Comparison of ENCODE assay signal across 9 mouse cellular contexts in the genomic region with DNA sequence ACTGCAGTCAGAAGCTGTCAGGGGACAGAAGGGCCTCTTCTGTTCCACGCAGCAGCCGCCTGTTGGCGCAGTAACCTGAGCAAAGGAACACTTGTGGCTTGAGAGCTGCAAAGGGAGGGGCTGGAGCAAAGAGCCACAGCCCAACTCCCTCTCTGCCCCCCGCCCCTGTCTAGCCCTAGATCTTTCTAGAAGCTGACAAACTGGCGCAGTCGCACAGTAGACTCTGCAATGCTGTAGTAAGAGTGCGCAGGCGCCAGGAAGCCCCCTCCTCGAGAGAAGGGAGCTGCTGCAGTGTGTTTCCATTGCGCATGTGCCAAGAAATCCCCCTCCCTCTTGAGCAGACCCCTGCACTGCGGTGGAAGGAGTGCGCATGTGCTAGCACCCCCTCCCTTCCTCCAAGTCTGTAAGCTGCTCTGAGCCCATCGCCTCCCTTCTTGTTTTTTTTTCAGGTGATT.
DNase-seq lines count a peak whose midpoint lies in the region; ATAC-seq and TF ChIP-seq lines count a peak whose summit lies in the region.
"Had no signal": no experiment of that assay in that cellular context is flagged by ENCODE, and none has a peak within 500 bp of the region (broad histone marks: within the 10 kb centered on the region; RNA-seq: fewer than 3 reads in every experiment).

No protein-coding gene starts in this region.

- peak; percentile 21 for TF ChIP-seq CTCF in intestine, postnatal 0 days (IDR thresholded peaks at IDR 0.05; ENCODE audit: low read depth)

- no peaks in the 10 kb centered on the region for H3K36me3 ChIP-seq in heart, embryonic 16.5 days (ENCODE audit: control insufficient read depth, insufficient read depth)
- H3K36me3 ChIP-seq in embryonic facial prominence, embryonic 11.5 days (replicated peaks; ENCODE audit: control insufficient read depth, insufficient read depth, low read depth, low read length) = no peaks in the 10 kb centered on the region
- H3K36me3 ChIP-seq in intestine, postnatal 0 days (ENCODE audit: control insufficient read depth, insufficient read depth) = no peaks in the 10 kb centered on the region
- no peaks in the 10 kb centered on the region for H3K36me3 ChIP-seq in neural tube, embryonic 12.5 days

- peak overlapping the region; percentile 43 for H3K4me2 ChIP-seq in heart, embryonic 16.5 days (ENCODE audit: low read depth, low read length)
- H3K4me2 ChIP-seq in embryonic facial prominence, embryonic 11.5 days (ENCODE audit: low read depth, low read length) = no peak overlapping the region; the same call in 1 of the 2 replicates
- H3K4me2 ChIP-seq in intestine, postnatal 0 days (replicated peaks; ENCODE audit: low read depth) = peak overlapping the region; percentile 37; the same call in 1 of the 2 replicates
- peak overlapping the region; percentile 49 for H3K4me2 ChIP-seq in neural tube, embryonic 12.5 days (replicated peaks)

- H3K27ac ChIP-seq in heart, embryonic 16.5 days (ENCODE audit: low read length) = no peak overlapping the region; the same call in 1 of the 2 replicates
- H3K27ac ChIP-seq in embryonic facial prominence, embryonic 11.5 days (replicated peaks; ENCODE audit: low read depth, low read length) = peak overlapping the region; percentile 28; the same call in 1 of the 2 replicates
- no peak overlapping the region for H3K27ac ChIP-seq in intestine, postnatal 0 days (ENCODE audit: low read depth, low read length)
- no peak overlapping the region for H3K27ac ChIP-seq in neural tube, embryonic 12.5 days
- H3K27ac ChIP-seq: macrophage had no signal

- WGBS in heart, embryonic 16.5 days = 17% methylated on average over 13 of the region's 13 CpGs
- WGBS in embryonic facial prominence, embryonic 11.5 days = 15% methylated on average over 13 of the region's 13 CpGs
- 12% methylated on average over 13 of the region's 13 CpGs for WGBS in intestine, postnatal 0 days
- WGBS in neural tube, embryonic 12.5 days = 12% methylated on average over 13 of the region's 13 CpGs

- H3K9ac ChIP-seq in heart, embryonic 16.5 days (ENCODE audit: low read length) = 0 out of 2 replicates have a peak overlapping the region, but pooled peaks have one; percentile 8
- no peak overlapping the region for H3K9ac ChIP-seq in embryonic facial prominence, embryonic 11.5 days (replicated peaks; ENCODE audit: low read length)
- no peak overlapping the region for H3K9ac ChIP-seq in intestine, postnatal 0 days (ENCODE audit: low read depth, low read length)
- H3K9ac ChIP-seq in neural tube, embryonic 12.5 days = no peak overlapping the region

- H3K27me3 ChIP-seq in heart, embryonic 16.5 days (ENCODE audit: control insufficient read depth, insufficient read depth, low read length) = no peaks in the 10 kb centered on the region
- no peaks in the 10 kb centered on the region for H3K27me3 ChIP-seq in embryonic facial prominence, embryonic 11.5 days (ENCODE audit: control insufficient read depth, insufficient read depth, low read length)
- H3K27me3 ChIP-seq in intestine, postnatal 0 days (replicated peaks; ENCODE audit: control insufficient read depth, insufficient read depth, low read length) = no peaks in the 10 kb centered on the region
- H3K27me3 ChIP-seq in neural tube, embryonic 12.5 days (replicated peaks) = no peaks in the 10 kb centered on the region

- peak overlapping the region; percentile 32 for H3K4me3 ChIP-seq in heart, embryonic 16.5 days (ENCODE audit: low read length)
- H3K4me3 ChIP-seq in embryonic facial prominence, embryonic 11.5 days (ENCODE audit: low read depth, low read length) = no peak overlapping the region
- H3K4me3 ChIP-seq in intestine, postnatal 0 days (ENCODE audit: low read depth, low read length) = no peak overlapping the region
- 0 out of 2 replicates have a peak overlapping the region, but pooled peaks have one; percentile 11 for H3K4me3 ChIP-seq in neural tube, embryonic 12.5 days

- no peak for DNase-seq in heart, postnatal 25 days (ENCODE audit: low spot score)
- DNase-seq in WW6 (ENCODE audit: low read depth, low spot score) (peak; percentile 40), adipocyte (ENCODE audit: low spot score) (no peak)
- peak; percentile 85 for DNase-seq in embryonic facial prominence, embryonic 11.5 days (ENCODE audit: low spot score)
- no peak for DNase-seq in thymus, postnatal 25 days

- H3K4me1 ChIP-seq in heart, embryonic 16.5 days (ENCODE audit: control insufficient read depth, insufficient read depth, low read length) = no peaks in the 10 kb centered on the region
- H3K4me1 ChIP-seq in embryonic facial prominence, embryonic 11.5 days (ENCODE audit: control insufficient read depth, insufficient read depth, low read length) = no peaks in the 10 kb centered on the region
- no peaks in the 10 kb centered on the region for H3K4me1 ChIP-seq in intestine, postnatal 0 days (replicated peaks; ENCODE audit: control insufficient read depth, insufficient read depth, low read length)
- no peaks in the 10 kb centered on the region for H3K4me1 ChIP-seq in neural tube, embryonic 12.5 days

- intact Hi-C loops in heart, postnatal 25 days (cut with DNase I) = no loop called here

- peak; percentile 75 for ATAC-seq in heart, embryonic 16.5 days (replicated peaks; ENCODE audit: extremely low read depth, insufficient read depth, low FRiP score)
- ATAC-seq in embryonic facial prominence, embryonic 11.5 days (replicated peaks; ENCODE audit: insufficient number of reproducible peaks, low FRiP score, low TSS enrichment, low read depth) = peak; percentile 94
- 0 out of 2 replicates have a peak, but pooled peaks have one; percentile 8 for ATAC-seq in intestine, postnatal 0 days
- peak; percentile 91 for ATAC-seq in neural tube, embryonic 12.5 days (ENCODE audit: low FRiP score, low read depth)

- no peaks in the 10 kb centered on the region for H3K9me3 ChIP-seq in heart, embryonic 16.5 days (replicated peaks; ENCODE audit: control insufficient read depth, low read length)
- H3K9me3 ChIP-seq in embryonic facial prominence, embryonic 11.5 days (replicated peaks; ENCODE audit: control insufficient read depth, low read length) = no peaks in the 10 kb centered on the region
- no peaks in the 10 kb centered on the region for H3K9me3 ChIP-seq in intestine, postnatal 0 days (ENCODE audit: control insufficient read depth)
- 0 out of 2 replicates have a peak, but pooled peaks cover 6% of the 10 kb centered on the region for H3K9me3 ChIP-seq in neural tube, embryonic 12.5 days

Comparison
In these comparisons a context has a peak if more than half of its experiments do, and no peak if none do; other contexts are left out.
1. ATAC-seq: peak in every context shown above with its lines; median percentile 94 in embryonic facial prominence, embryonic 11.5 days; 91 in neural tube, embryonic 12.5 days; 75 in heart, embryonic 16.5 days; 8 in intestine, postnatal 0 days.
2. H3K4me3 ChIP-seq: peak in heart, embryonic 16.5 days (single experiment) and neural tube, embryonic 12.5 days (single experiment); none in embryonic facial prominence, embryonic 11.5 days (single experiment) and intestine, postnatal 0 days (single experiment).
3. DNase-seq: peak in WW6 (single experiment) and embryonic facial prominence, embryonic 11.5 days (single experiment); none in heart, postnatal 25 days (single experiment), adipocyte (single experiment) and thymus, postnatal 25 days (single experiment).